Mouse (Mus musculus) midbrain, embryonic 15.5 days (tissue): ENCODE results near the gene Necab3. TPM values are rescaled to one million over a fixed set of nuclear protein-coding genes. Genes with fewer than 3 reads are reported as not detected.

Experiments
- ATAC-seq: fragments of 200-750 bp; cut with Nextera tagmentation; replicated peaks from 2 replicates; pipeline ENCODE4 v1.8.0; 2017; ENCODE audit warnings: moderate TSS enrichment
- H3K27ac ChIP-seq: fragments of 300-500 bp; sonication (generic); 2 replicates; pipeline ENCODE4 v1.5.1; 2015; ENCODE audit warnings: mild to moderate bottlenecking, inconsistent platforms
- H3K27me3 ChIP-seq: fragments of 300-500 bp; sonication (generic); replicated peaks from 2 replicates; pipeline ENCODE4 v1.6.1; 2015; ENCODE audit warnings: inconsistent platforms
- H3K36me3 ChIP-seq: fragments of 300-500 bp; sonication (generic); replicated peaks from 2 replicates; pipeline ENCODE4 v1.6.1; 2015; ENCODE audit warnings: inconsistent platforms
- H3K4me1 ChIP-seq: fragments of 300-500 bp; sonication (generic); 2 replicates; pipeline ENCODE4 v1.6.1; 2015; ENCODE audit warnings: inconsistent platforms
- H3K4me2 ChIP-seq: fragments of 300-500 bp; sonication (generic); 2 replicates; pipeline ENCODE4 v1.6.1; 2015; ENCODE audit warnings: inconsistent platforms, mild to moderate bottlenecking, moderate library complexity
- H3K4me3 ChIP-seq: fragments of 300-500 bp; sonication (generic); 2 replicates; pipeline ENCODE4 v1.5.1; 2015; ENCODE audit warnings: mild to moderate bottlenecking, inconsistent platforms
- H3K9ac ChIP-seq: fragments of 300-500 bp; sonication (generic); 2 replicates; pipeline ENCODE4 v1.6.1; 2015; ENCODE audit warnings: mild to moderate bottlenecking, inconsistent platforms
- H3K9me3 ChIP-seq: fragments of 300-500 bp; sonication (generic); 2 replicates; pipeline ENCODE4 v1.6.1; 2016; ENCODE audit warnings: inconsistent platforms
- WGBS: fragments of 180-500 bp; shearing (Covaris S2); methylation state at CpG from one replicate; pipeline ENCODE4 v1.1.7; 2015; ENCODE audit warnings: mixed read lengths; 5-methylcytosine and 5-hydroxymethylcytosine counted together
- polyA plus RNA-seq: library from polyadenylated mRNA; unstranded; fragments of >200 nt; fragmentation: Nextera tagmentation; extraction: Ambion mirVana; gene quantifications from 2 replicates; pipeline ENCODE4 v1.2.1, GENCODE M21; 2015

Necab3 gene
- polyA plus RNA-seq, 1 experiment from 2014 or later, result 18.0 TPM

- H3K27ac ChIP-seq, result no peak overlapping the region
- no peak overlapping the region for H3K4me2 ChIP-seq
- 95% methylated on average over 2 of the region's 2 CpGs for WGBS
- H3K36me3 ChIP-seq, result no peaks in the 10 kb centered on the region
- no peaks in the 10 kb centered on the region for H3K27me3 ChIP-seq
- no peaks in the 10 kb centered on the region for H3K9me3 ChIP-seq
- H3K9ac ChIP-seq, result no peak overlapping the region
- no peak for ATAC-seq
- H3K4me1 ChIP-seq, result no peaks in the 10 kb centered on the region
- H3K4me3 ChIP-seq, result no peak overlapping the region
Measured at GRCm38 (mm10) chr2:154499717-154500247, 58.9 kb downstream of the Necab3 start.

DNA sequence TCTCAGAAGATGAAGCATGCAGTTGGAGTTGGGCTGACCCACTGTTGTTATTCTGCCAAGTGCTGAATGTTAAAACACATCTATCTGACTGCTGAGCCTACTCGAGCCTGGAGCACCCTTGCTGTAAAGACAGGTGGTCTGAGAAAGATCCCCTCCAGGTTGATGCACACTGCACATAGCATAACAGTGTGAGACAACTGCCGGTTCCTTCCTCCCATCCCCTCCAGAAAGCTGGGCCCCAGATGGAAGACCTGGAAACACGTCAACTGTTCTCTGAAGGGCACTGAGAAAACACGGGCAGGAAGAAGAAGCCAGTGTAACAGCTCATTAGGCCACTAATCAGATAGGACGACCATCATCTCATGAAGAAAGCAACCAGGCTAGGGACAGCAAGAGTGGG is 60.1 kb downstream of the Necab3 start:
- no peak overlapping the region for H3K4me3 ChIP-seq
- 71% methylated on average over 5 of the region's 5 CpGs for WGBS
- H3K9ac ChIP-seq, result no peak overlapping the region
- ATAC-seq, result no peak
- no peaks in the 10 kb centered on the region for H3K9me3 ChIP-seq
- no peak overlapping the region for H3K4me2 ChIP-seq
- H3K27ac ChIP-seq, result no peak overlapping the region
- no peaks in the 10 kb centered on the region for H3K4me1 ChIP-seq
- H3K36me3 ChIP-seq, result no peaks in the 10 kb centered on the region
- H3K27me3 ChIP-seq, result no peaks in the 10 kb centered on the region

DNA sequence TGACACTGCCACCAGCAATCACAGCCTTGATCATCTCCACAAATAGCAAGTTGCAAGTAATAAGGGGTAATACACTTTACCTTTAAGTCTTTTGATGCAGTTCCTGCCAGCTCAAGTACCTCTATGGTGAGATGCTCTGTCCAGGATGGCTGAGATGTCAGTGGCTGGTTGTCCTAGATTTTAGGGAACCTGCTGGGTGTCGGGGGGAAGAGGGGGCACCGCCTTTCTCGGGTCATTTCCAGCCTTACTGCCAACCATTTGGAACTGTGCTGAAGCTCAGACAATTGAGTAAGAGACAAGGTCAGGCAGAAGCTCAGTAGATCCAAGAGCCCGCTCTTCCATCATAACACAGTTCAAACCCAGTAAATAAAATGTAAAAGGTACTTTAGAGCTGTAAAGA is 63.7 kb downstream of the Necab3 start:
- no peak for ATAC-seq
- H3K27ac ChIP-seq, result no peak overlapping the region

More for the DNA sequence above, 63.7 kb downstream of the Necab3 start:
- Histone ChIP-seq H3K27me3 (no peaks in the 10 kb centered on the region), H3K4me1 (no peaks in the 10 kb centered on the region), H3K36me3 (no peaks in the 10 kb centered on the region), H3K4me2 (no peak overlapping the region), H3K9ac (no peak overlapping the region), H3K4me3 (no peak overlapping the region), H3K9me3 (no peaks in the 10 kb centered on the region)
- WGBS, result 97% methylated on average over 4 of the region's 4 CpGs

Other genes with a start within 250 kb of the Necab3 start
- 14.0 and 16.5 TPM in 2 replicates for gene Cdk5rap1, start 185.9 kb downstream of the Necab3 start, polyA plus RNA-seq
- 10.2 and 13.2 TPM in 2 replicates for gene Snta1, start 150.8 kb downstream of the Necab3 start, polyA plus RNA-seq
- gene Cbfa2t2, start 122.4 kb downstream of the Necab3 start, polyA plus RNA-seq, result 55.8 and 59.3 TPM in 2 replicates
- 1.8 and 2.1 TPM in 2 replicates for gene 1700003F12Rik, start 11.8 kb downstream of the Necab3 start, polyA plus RNA-seq
- gene Actl10, start 7.1 kb downstream of the Necab3 start, polyA plus RNA-seq, result 0.36 and 0.60 TPM in 2 replicates
- 5.4 and 7.1 TPM in 2 replicates for gene E2f1, start 11.0 kb upstream of the Necab3 start, polyA plus RNA-seq
- gene Pxmp4, start 44.8 kb upstream of the Necab3 start, polyA plus RNA-seq, result 15.7 and 15.9 TPM in 2 replicates
- gene Zfp341, start 54.4 kb upstream of the Necab3 start, polyA plus RNA-seq, result 2.6 and 3.1 TPM in 2 replicates
- gene 4930519P11Rik, start 54.5 kb upstream of the Necab3 start, polyA plus RNA-seq, result 0.50 and 0.78 TPM in 2 replicates
- gene Chmp4b, start 92.8 kb upstream of the Necab3 start, polyA plus RNA-seq, result 27.9 and 28.4 TPM in 2 replicates
- not detected in 2 replicates for gene Gm14214, start 211.1 kb upstream of the Necab3 start, polyA plus RNA-seq
- gene Raly, start 232.2 kb upstream of the Necab3 start, polyA plus RNA-seq, result 25.3 and 34.1 TPM in 2 replicates
- 0.86 and 1.5 TPM in 2 replicates for gene a, start 232.5 kb upstream of the Necab3 start, polyA plus RNA-seq